Mouse (Mus musculus) testis, adult 2 months (tissue): ENCODE measurements at regions not wholly inside any gene's neighbourhood (a gene's known extent, or its start where the extent isn't known, plus 50 kb on each side); places are given as distances from the start of the nearest gene placed in this dataset.

Source experiments
- CTCF ChIP-seq: fragments of 200-500 bp; IDR thresholded peaks from 2 replicates; pipeline ENCODE4 v1.5.1; 2012; ENCODE audit warnings: low read depth, mild to moderate bottlenecking, inconsistent platforms, low read length, moderate library complexity; ENCODE audit not compliant: control insufficient read depth, insufficient read depth, insufficient replicate concordance
- POLR2A ChIP-seq: fragments of 200-500 bp; IDR thresholded peaks from 2 replicates; pipeline ENCODE4 v1.6.1; 2012; ENCODE audit warnings: low read depth, mild to moderate bottlenecking, inconsistent platforms, low read length, moderate library complexity; ENCODE audit not compliant: control insufficient read depth

DNA sequence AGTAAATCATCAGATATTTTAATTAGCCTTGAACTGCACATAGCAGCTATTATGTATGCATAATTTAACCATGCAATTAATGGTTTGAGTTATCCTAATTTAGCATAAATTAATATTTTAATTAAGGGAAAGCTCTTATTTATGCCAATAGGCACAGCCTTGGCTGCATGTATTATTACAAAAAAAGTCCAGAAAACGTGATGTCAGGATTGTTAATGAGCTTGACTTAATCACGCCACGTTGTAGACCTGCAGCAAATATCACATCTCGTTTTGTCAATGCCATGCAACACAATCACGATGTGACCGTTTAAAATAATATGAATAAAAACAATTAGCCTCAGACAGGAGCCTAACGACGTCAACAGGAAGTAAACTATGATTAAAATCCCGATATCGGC lies 189.9 kb downstream of the Plk2 start:
- TF ChIP-seq CTCF = no peak
- no peak for TF ChIP-seq POLR2A
